Mouse (Mus musculus) stomach, embryonic 14.5 days (tissue): ENCODE data around the gene Alg5. TPM values are rescaled to one million over a fixed set of nuclear protein-coding genes. Genes with fewer than 3 reads are reported as not detected.
"Not testable (repeated sequence)": the region's sequence is repeated elsewhere in the genome, so short reads cannot be mapped to it uniquely, and the experiment has no call there.

Source experiments
- ATAC-seq: fragments of 200-750 bp; cut with Nextera tagmentation; 2 replicates; pipeline ENCODE4 v1.8.0; 2017; ENCODE audit warnings: low read depth, moderate TSS enrichment; ENCODE audit not compliant: insufficient number of reproducible peaks, insufficient read depth, low FRiP score
- H3K27ac ChIP-seq: fragments of 300-500 bp; sonication (generic); 2 replicates; pipeline ENCODE4 v1.5.1; 2014; ENCODE audit warnings: mild to moderate bottlenecking, low read length, moderate library complexity, mixed read lengths
- H3K27me3 ChIP-seq: fragments of 300-500 bp; sonication (generic); 2 replicates; pipeline ENCODE4 v1.6.1; 2014; ENCODE audit warnings: low read length, control low read depth, mixed read lengths; ENCODE audit not compliant: control insufficient read depth, insufficient read depth
- H3K36me3 ChIP-seq: fragments of 300-500 bp; sonication (generic); 2 replicates; pipeline ENCODE4 v1.6.1; 2014; ENCODE audit warnings: mild to moderate bottlenecking, control low read depth, low read length, moderate library complexity, mixed read lengths; ENCODE audit not compliant: control insufficient read depth, insufficient read depth
- H3K4me1 ChIP-seq: fragments of 300-500 bp; sonication (generic); 2 replicates; pipeline ENCODE4 v1.6.1; 2014; ENCODE audit warnings: low read length, control low read depth, mixed read lengths; ENCODE audit not compliant: control insufficient read depth, insufficient read depth
- H3K4me2 ChIP-seq: fragments of 300-500 bp; sonication (generic); replicated peaks from 2 replicates; pipeline ENCODE4 v1.6.1; 2014; ENCODE audit warnings: low read depth, low read length, control low read depth
- H3K4me3 ChIP-seq: fragments of 300-500 bp; sonication (generic); 2 replicates; pipeline ENCODE4 v1.5.1; 2014; ENCODE audit warnings: low read depth, low read length, control low read depth
- H3K9ac ChIP-seq: fragments of 300-500 bp; sonication (generic); replicated peaks from 2 replicates; pipeline ENCODE4 v1.6.1; 2014; ENCODE audit warnings: low read depth, mild to moderate bottlenecking, control low read depth, low read length, moderate library complexity, mixed read lengths
- H3K9me3 ChIP-seq: fragments of 300-500 bp; sonication (generic); 2 replicates; pipeline ENCODE4 v1.6.1; 2016; ENCODE audit warnings: low read depth, low read length, control low read depth; ENCODE audit not compliant: control insufficient read depth
- WGBS: fragments of 180-500 bp; shearing (Covaris S2); extraction: QIAGEN DNeasy Blood & Tissue Kit; methylation state at CpG from one replicate; pipeline ENCODE4 v1.1.7; 2014; 5-methylcytosine and 5-hydroxymethylcytosine counted together
- polyA plus RNA-seq: library from polyadenylated mRNA; unstranded; fragments of >200 nt; fragmentation: Nextera tagmentation; extraction: Ambion mirVana; gene quantifications from 2 replicates; pipeline ENCODE4 v1.2.1, GENCODE M21; 2014

The Alg5 gene
- 53.1 and 71.2 TPM in 2 replicates for polyA plus RNA-seq

DNA sequence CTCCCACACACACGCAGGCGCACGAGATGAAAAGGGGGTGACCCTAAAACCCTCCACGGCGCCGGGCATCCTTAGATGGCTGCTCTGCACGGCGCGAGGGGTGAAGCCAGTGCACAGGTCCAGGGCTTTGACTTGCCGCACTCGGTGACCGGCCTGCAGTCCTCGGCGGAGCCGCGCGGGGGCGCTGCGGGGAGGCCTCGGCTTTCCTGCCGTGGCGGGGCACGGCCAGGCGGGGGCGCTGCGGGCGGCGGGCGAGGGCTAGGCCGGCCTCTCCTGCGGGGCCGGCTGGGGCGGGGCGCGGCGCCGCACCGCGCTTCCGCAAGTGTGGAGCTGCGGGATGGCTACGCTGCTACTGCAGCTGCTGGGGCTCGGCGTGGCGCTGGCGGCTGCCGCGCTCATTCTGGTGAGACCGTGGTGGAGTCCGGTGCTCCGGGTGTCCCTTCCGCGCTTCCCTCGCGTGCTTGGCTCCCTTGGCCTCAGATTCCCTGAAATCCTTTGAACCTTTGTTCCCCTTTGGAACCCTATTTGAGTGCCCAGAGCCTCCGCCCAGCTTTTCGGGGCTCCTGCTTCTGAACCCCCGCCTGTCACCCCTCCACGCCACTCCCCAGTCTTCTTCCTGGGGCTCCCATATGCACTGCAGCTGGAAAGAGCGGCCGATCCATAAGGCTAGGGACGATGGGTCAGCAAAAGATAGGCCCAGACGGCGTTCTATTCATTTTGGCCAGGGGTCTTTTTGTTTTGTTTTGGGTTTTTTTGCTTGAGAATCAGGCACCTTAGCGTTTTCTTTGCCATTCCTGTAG, at the start of gene Alg5, which contains the start of gene Exosc8:
Gene Alg5 (plus strand): TSS at position 293 of the 800 bp plus-strand sequence.
Gene Exosc8 (minus strand): TSS at position 147 of the 800 bp plus-strand sequence.
- H3K9ac ChIP-seq: peak within 1 kb of the TSS; percentile 62
- no peaks in the 10 kb centered on the region for H3K9me3 ChIP-seq
- H3K27ac ChIP-seq: peak within 1 kb of the TSS; percentile 99
- under 1% methylated on average over 56 of the region's 65 CpGs for WGBS
- ATAC-seq: peak; percentile 85
- no peaks in the 10 kb centered on the region for H3K27me3 ChIP-seq
- H3K4me2 ChIP-seq: peak within 1 kb of the TSS; percentile 97
- peaks cover 37% of the 10 kb centered on the region for H3K36me3 ChIP-seq
- peak within 1 kb of the TSS; percentile 91 for H3K4me3 ChIP-seq
- H3K4me1 ChIP-seq: 0 out of 2 replicates have a peak, but pooled peaks cover 4% of the 10 kb centered on the region

DNA sequence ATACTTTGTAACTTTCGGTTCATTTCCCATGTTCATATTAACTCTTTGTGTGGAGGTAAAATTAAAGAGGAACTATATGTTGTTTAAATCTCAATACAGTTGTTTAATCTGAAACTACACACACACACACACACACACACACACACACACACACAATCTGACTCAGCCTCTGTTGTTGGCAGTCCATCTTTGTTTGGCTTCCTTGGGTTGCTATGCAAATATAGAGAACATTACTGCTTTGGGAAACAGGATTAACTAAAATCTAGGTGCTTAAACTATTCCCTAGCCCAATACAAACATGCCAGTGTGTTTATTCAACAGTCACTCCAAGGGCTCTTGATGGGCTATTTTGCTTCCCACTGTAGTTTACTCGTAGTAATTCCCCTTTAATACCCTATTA, 48.1 kb upstream of the Alg5 start:
- Histone ChIP-seq H3K27ac (no peak overlapping the region), H3K36me3 (no peaks in the 10 kb centered on the region), H3K9me3 (no peaks in the 10 kb centered on the region), H3K4me3 (no peak overlapping the region), H3K4me2 (no peak overlapping the region), H3K4me1 (no peaks in the 10 kb centered on the region), H3K27me3 (no peaks in the 10 kb centered on the region), H3K9ac (no peak overlapping the region)
- ATAC-seq: no peak
- WGBS: 29% methylated on average over 2 of the region's 2 CpGs

DNA sequence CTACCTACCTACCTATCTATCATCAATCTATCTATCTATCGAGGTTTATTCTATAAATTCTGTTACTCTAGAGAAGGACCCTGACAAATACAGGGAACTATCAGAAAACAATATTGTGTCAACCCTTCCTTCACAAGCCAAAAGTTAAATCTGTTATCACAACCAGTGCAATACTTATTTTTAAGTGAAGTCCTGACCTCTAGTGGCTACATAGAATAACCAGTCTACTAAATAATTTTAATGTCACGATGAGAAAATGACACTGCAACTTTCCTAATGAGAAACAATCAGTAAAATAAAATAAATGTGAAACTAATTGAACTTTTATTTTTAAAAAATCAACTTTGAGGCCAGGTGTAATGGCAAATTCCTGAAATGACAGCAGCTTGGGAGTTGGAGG, 46.2 kb upstream of the Alg5 start:
- Histone ChIP-seq H3K27ac (no peak overlapping the region), H3K27me3 (no peaks in the 10 kb centered on the region), H3K9ac (no peak overlapping the region), H3K9me3 (no peaks in the 10 kb centered on the region), H3K4me3 (no peak overlapping the region), H3K36me3 (no peaks in the 10 kb centered on the region), H3K4me1 (no peaks in the 10 kb centered on the region), H3K4me2 (no peak overlapping the region)
- no peak for ATAC-seq
- WGBS: 40% methylated on average over 2 of the region's 2 CpGs

DNA sequence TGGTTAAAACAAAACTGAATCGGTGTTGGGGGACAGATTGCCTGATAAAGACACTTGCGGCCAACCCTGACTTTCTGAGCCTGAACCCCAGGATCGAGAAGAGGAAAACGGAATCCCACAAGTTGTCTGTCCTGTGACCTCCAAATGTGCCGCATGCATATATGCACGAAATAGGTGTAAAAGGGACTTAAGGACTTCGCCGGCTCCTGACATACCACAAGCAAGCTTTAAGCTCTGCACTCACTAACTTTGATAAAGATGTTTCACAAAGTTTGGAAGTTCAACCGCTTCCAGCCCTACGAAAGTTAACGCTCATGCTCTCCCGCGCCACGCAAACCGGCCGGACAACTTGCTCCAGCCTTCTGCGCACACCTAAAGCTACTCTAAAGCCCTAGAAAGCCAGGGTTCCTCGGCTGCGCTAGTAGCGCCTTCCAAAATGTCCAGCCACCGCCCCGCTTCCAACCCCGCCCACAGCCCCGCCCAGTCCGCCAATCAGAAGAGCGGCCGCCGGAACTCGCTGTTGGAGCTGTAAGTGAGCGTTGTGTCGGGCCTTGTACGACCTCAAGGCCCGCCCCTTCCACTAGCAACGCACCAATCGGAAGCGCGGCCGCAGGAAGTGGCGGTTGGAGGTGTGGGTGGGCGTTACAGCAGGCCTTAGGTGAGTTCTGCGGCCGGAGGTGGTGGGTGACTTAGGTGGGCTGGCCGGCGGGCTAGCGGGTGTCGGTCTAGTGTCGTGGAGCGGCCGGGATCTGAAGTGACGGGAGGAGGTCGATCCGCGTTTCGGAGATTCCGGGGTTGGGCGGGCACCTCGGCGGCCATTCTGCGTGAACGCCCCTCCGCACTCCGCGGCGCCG, 42.9 kb upstream of the Alg5 start, which contains the start of gene Supt20:
Gene Supt20 (plus strand): TSS at position 606 of the 854 bp plus-strand sequence.
- peaks cover 15% of the 10 kb centered on the region for H3K36me3 ChIP-seq
- no peaks in the 10 kb centered on the region for H3K27me3 ChIP-seq
- H3K4me2 ChIP-seq: peak within 1 kb of the TSS; percentile 81
- peak within 1 kb of the TSS; percentile 46 for H3K9ac ChIP-seq
- 2% methylated on average over 65 of the region's 65 CpGs for WGBS
- H3K27ac ChIP-seq: peak within 1 kb of the TSS; percentile 64
- H3K9me3 ChIP-seq: no peaks in the 10 kb centered on the region
- peak; percentile 99 for ATAC-seq
- peaks cover 5% of the 10 kb centered on the region; the same call in 1 of the 2 replicates for H3K4me1 ChIP-seq
- H3K4me3 ChIP-seq: peak within 1 kb of the TSS; percentile 56

DNA sequence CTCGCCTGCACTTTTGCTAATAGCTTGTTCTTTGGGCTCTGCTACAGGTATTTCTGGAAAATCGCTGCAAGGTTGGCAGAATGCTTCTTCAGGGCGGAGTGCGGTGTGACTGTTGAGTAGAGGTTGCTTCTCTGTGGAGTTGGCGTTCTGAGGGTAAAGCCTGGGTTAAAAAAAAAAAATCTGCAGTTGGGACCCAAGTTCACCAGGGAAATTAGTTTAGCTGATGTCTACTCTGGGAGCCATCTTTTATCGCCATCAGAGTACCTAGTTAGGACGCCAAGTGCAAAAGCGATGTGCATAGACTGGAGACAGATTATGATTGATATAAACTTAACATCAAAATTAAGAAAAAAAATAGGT, 42.3 kb upstream of the Alg5 start:
- H3K4me3 ChIP-seq: peak overlapping the region; percentile 56
- WGBS: under 1% methylated on average over 8 of the region's 8 CpGs
- H3K27me3 ChIP-seq: no peaks in the 10 kb centered on the region
- peaks cover 15% of the 10 kb centered on the region for H3K36me3 ChIP-seq
- no peak; the same call in 1 of the 2 replicates for ATAC-seq
- peak overlapping the region; percentile 46 for H3K9ac ChIP-seq
- peak overlapping the region; percentile 39 for H3K4me2 ChIP-seq
- peak overlapping the region; percentile 64 for H3K27ac ChIP-seq
- no peaks in the 10 kb centered on the region for H3K9me3 ChIP-seq
- H3K4me1 ChIP-seq: peaks cover 5% of the 10 kb centered on the region; the same call in 1 of the 2 replicates

DNA sequence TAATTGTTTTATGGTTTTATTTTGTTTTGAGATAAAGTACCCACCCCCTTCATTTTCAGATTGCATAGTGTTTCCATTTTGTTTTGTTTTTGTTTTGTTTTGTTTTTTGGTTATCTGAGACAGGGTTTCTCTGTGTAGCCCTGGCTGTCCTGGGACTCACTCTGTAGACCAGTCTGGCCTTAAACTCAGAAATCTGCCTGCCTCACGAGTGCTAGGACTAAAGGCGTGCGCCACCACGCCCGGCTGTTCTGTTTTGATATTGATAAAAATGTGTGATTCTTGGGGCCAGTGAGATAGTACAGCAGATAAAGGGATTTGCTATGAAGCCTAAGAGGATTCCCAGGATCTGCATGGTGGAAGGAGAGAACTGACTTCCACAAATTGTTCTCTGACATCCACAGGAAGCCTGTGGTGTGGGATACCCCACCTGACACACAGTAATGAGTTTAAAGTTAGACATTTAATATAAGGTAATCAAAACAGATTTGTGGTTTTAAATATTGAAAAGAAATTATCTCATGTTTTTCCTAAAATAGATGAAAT, 35.5 kb upstream of the Alg5 start:
- peaks cover 49% of the 10 kb centered on the region for H3K36me3 ChIP-seq
- no peaks in the 10 kb centered on the region for H3K27me3 ChIP-seq
- H3K4me2 ChIP-seq: no peak overlapping the region
- no peaks in the 10 kb centered on the region for H3K4me1 ChIP-seq
- no peak overlapping the region for H3K9ac ChIP-seq
- no peak overlapping the region for H3K27ac ChIP-seq
- ATAC-seq: no peak
- H3K9me3 ChIP-seq: no peaks in the 10 kb centered on the region
- H3K4me3 ChIP-seq: no peak overlapping the region
- 70% methylated on average over 5 of the region's 5 CpGs for WGBS

DNA sequence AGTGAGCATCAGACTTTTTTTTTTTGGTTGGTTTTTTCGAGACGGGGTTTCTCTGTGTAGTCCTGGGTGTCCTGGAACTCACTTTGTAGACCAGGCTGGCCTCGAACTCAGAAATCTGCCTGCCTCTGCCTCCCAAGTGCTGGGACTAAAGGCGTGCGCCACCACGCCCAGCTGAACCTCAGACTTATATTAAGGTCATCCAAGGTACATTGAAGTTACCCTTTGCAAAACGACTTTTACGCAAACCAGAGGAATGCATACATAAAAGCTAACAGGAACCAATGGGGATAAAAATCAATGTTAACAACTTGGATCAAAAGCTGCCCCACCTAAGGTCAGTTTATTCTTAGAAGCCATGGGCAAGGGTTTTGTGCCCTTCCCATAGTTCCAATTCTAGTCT, 31.2 kb upstream of the Alg5 start:
- H3K4me2 ChIP-seq, H3K9me3 ChIP-seq, H3K27me3 ChIP-seq, H3K9ac ChIP-seq, H3K4me1 ChIP-seq, H3K4me3 ChIP-seq, H3K27ac ChIP-seq, ATAC-seq: not testable (repeated sequence)
- WGBS: 96% methylated on average over 8 of the region's 8 CpGs
- H3K36me3 ChIP-seq: peaks cover 54% of the 10 kb centered on the region

DNA sequence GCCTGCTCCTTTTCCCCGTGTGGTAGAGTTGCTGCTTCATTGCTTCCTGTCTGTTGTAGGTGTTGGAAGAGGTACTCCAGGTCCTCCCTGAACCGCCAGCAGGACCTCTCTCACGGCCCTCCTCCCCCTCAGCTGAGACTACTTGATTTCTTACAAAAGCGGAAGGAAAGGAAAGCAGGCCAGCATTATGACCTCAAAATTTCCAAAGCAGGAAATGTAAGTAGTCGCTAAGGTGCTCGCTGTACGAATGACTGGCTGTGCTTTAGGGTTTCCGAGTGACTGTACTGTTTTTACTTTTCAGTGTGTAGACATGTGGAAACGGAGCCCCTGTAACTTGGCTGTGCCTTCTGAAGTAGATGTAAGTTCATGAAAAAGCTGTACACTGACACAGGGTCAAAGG, 26.4 kb upstream of the Alg5 start:
- Histone ChIP-seq H3K27me3 (no peaks in the 10 kb centered on the region), H3K9me3 (no peaks in the 10 kb centered on the region), H3K4me1 (no peaks in the 10 kb centered on the region), H3K9ac (no peak overlapping the region), H3K36me3 (peaks cover 72% of the 10 kb centered on the region), H3K27ac (no peak overlapping the region), H3K4me3 (no peak overlapping the region), H3K4me2 (no peak overlapping the region)
- 89% methylated on average over 9 of the region's 9 CpGs for WGBS
- ATAC-seq: no peak
